Mouse (Mus musculus): ENCODE data around the gene Myo10.

- no peak for TF ChIP-seq CTCF (IDR thresholded peaks at IDR 0.05; ENCODE audit: borderline replicate concordance, insufficient read depth, low read length)
- TF ChIP-seq POLR2A (IDR thresholded peaks at IDR 0.05; ENCODE audit: low read depth, low read length): peak; percentile 96
These were observed at the start of gene Myo10 for GRCm38 (mm10) chr15:25622200-25622866.

Measured in embryonic fibroblast, embryonic 13.5 days (primary cell).